Mouse (Mus musculus): Measurements from ENCODE around the gene Smarcd1.

- TF ChIP-seq POLR2A (IDR thresholded peaks at IDR 0.05; ENCODE audit: control insufficient read depth, low read depth, low read length) (no peak), CTCF (IDR thresholded peaks at IDR 0.05; ENCODE audit: control insufficient read depth, insufficient read depth, insufficient replicate concordance, low read depth, low read length) (no peak)
Measured at GRCm38 (mm10) chr15:99733186-99733585, 31.3 kb downstream of the Smarcd1 start.

All from testis, adult 2 months (tissue).